Mouse (Mus musculus) heart, embryonic 11.5 days (tissue): Measurements from ENCODE around the gene Dbt. TPM values are rescaled to one million over a fixed set of nuclear protein-coding genes. Genes with fewer than 3 reads are reported as not detected.

Experiments used
- ATAC-seq: fragments of 200-750 bp; cut with Nextera tagmentation; replicated peaks from 2 replicates; pipeline ENCODE4 v1.8.0; 2017; ENCODE audit warnings: moderate library complexity; ENCODE audit not compliant: insufficient number of reproducible peaks, low FRiP score, low TSS enrichment
- H3K27ac ChIP-seq: fragments of 300-500 bp; sonication (generic); 2 replicates; pipeline ENCODE4 v1.5.1; 2014; ENCODE audit warnings: mild to moderate bottlenecking, low read depth, low read length
- H3K27me3 ChIP-seq: fragments of 300-500 bp; sonication (generic); 2 replicates; pipeline ENCODE4 v1.6.1; 2014; ENCODE audit warnings: mild to moderate bottlenecking, low read length, mixed read lengths; ENCODE audit not compliant: control insufficient read depth, insufficient read depth
- H3K36me3 ChIP-seq: fragments of 300-500 bp; sonication (generic); 2 replicates; pipeline ENCODE4 v1.6.1; 2014; ENCODE audit warnings: mild to moderate bottlenecking, low read length, moderate library complexity, mixed read lengths; ENCODE audit not compliant: control insufficient read depth, insufficient read depth
- H3K4me1 ChIP-seq: fragments of 300-500 bp; sonication (generic); 2 replicates; pipeline ENCODE4 v1.6.1; 2014; ENCODE audit warnings: low read length; ENCODE audit not compliant: control insufficient read depth, insufficient read depth
- H3K4me2 ChIP-seq: fragments of 300-500 bp; sonication (generic); 2 replicates; pipeline ENCODE4 v1.6.1; 2014; ENCODE audit warnings: mild to moderate bottlenecking, moderate library complexity
- H3K4me3 ChIP-seq: fragments of 300-500 bp; sonication (generic); 2 replicates; pipeline ENCODE4 v1.5.1; 2014; ENCODE audit warnings: low read depth, low read length
- H3K9ac ChIP-seq: fragments of 300-500 bp; sonication (generic); 2 replicates; pipeline ENCODE4 v1.6.1; 2014; ENCODE audit warnings: mild to moderate bottlenecking, low read depth, low read length, moderate library complexity
- H3K9me3 ChIP-seq: fragments of 300-500 bp; sonication (generic); replicated peaks from 2 replicates; pipeline ENCODE4 v1.6.1; 2016; ENCODE audit warnings: low read length; ENCODE audit not compliant: control insufficient read depth
- WGBS: fragments of 180-500 bp; shearing (Covaris S2); extraction: QIAGEN DNeasy Blood & Tissue Kit; methylation state at CpG from one replicate; pipeline ENCODE4 v1.1.7; 2014; ENCODE audit not compliant: insufficient replicate concordance; 5-methylcytosine and 5-hydroxymethylcytosine counted together
- polyA plus RNA-seq: library from polyadenylated mRNA; unstranded; fragments of >200 nt; fragmentation: Nextera tagmentation; extraction: Ambion mirVana; gene quantifications from 2 replicates; pipeline ENCODE4 v1.2.1, GENCODE M21; 2014

Gene Dbt
- polyA plus RNA-seq, 1 experiment from 2014 or later: 21.7 TPM

GRCm38 (mm10) chr3:116482724-116483123 is 30.1 kb upstream of the Dbt start:
- no peak for ATAC-seq
- H3K9ac ChIP-seq: no peak overlapping the region
- no peak overlapping the region for H3K27ac ChIP-seq
- H3K36me3 ChIP-seq: peaks cover under 1% of the 10 kb centered on the region; the same call in 1 of the 2 replicates
- H3K4me3 ChIP-seq: no peak overlapping the region
- no peaks in the 10 kb centered on the region for H3K4me1 ChIP-seq
- 66% methylated on average over 3 of the region's 3 CpGs for WGBS
- no peaks in the 10 kb centered on the region for H3K9me3 ChIP-seq
- H3K4me2 ChIP-seq: no peak overlapping the region
- no peaks in the 10 kb centered on the region for H3K27me3 ChIP-seq

DNA sequence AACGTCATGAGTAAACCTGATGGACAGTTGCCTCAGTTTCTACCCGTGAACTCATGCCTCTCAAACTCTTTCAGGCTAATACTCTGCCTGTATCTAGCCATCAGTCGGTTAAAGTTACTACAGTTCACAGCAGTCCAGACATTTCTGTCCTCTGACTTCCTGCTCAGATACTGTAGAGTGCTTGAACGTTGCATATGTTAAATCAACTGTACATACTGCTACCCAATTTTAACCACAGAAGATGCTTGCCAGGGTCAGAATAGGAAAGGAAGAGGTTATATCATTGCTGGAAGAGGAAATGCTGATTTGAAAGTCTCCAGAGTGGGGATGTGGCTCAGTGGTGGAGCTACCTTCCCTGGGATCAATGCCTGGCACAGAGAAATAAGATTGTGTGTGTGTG is 29.6 kb upstream of the Dbt start:
- peaks cover 5% of the 10 kb centered on the region for H3K36me3 ChIP-seq
- no peak for ATAC-seq
- no peaks in the 10 kb centered on the region for H3K27me3 ChIP-seq
- no peak overlapping the region for H3K4me3 ChIP-seq
- no peak overlapping the region for H3K27ac ChIP-seq
- H3K9ac ChIP-seq: no peak overlapping the region
- WGBS: 72% methylated on average over 4 of the region's 4 CpGs
- no peaks in the 10 kb centered on the region for H3K4me1 ChIP-seq
- H3K9me3 ChIP-seq: no peaks in the 10 kb centered on the region
- no peak overlapping the region for H3K4me2 ChIP-seq

- H3K36me3 ChIP-seq: peaks cover 40% of the 10 kb centered on the region
- H3K9ac ChIP-seq: no peak overlapping the region
- no peaks in the 10 kb centered on the region for H3K27me3 ChIP-seq
- H3K4me2 ChIP-seq: no peak overlapping the region
- no peak overlapping the region for H3K27ac ChIP-seq
- H3K9me3 ChIP-seq: no peaks in the 10 kb centered on the region
- whole genome bisulfite sequencing: 90% methylated on average over 5 of the region's 5 CpGs
- H3K4me1 ChIP-seq: no peaks in the 10 kb centered on the region
- H3K4me3 ChIP-seq: no peak overlapping the region
- no peak for ATAC-seq
Observed at GRCm38 (mm10) chr3:116490920-116491319, 21.9 kb upstream of the Dbt start.

- Histone ChIP-seq H3K36me3 (peaks cover 44% of the 10 kb centered on the region), H3K9ac (no peak overlapping the region), H3K27ac (no peak overlapping the region), H3K27me3 (no peaks in the 10 kb centered on the region), H3K4me1 (no peaks in the 10 kb centered on the region), H3K4me3 (no peak overlapping the region), H3K4me2 (no peak overlapping the region), H3K9me3 (no peaks in the 10 kb centered on the region)
- WGBS: 94% methylated on average over 1 of the region's 1 CpGs
- ATAC-seq: no peak
Observed at GRCm38 (mm10) chr3:116491923-116492454, 20.9 kb upstream of the Dbt start.

DNA sequence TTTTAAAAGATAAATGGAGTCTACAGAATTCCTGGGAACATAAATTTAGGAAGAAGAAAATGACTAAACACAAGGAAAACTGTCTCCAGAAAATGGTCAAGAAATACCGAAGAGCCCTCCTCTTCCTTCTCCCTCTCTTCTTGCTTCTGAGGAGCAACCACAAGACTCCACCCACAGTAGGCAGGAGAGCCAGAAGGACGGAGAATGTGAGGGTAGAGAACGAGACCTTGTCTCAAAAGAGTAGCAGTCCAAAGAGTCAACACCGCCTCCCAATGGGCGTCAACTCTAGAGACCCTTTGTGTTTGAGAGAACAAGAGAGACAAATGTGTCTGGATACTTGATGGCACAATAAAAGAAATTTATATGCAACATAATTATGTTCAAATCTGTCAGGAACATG is 19.2 kb upstream of the Dbt start:
- no peak overlapping the region for H3K4me3 ChIP-seq
- H3K9me3 ChIP-seq: no peaks in the 10 kb centered on the region
- peaks cover 44% of the 10 kb centered on the region for H3K36me3 ChIP-seq
- H3K9ac ChIP-seq: no peak overlapping the region
- H3K27me3 ChIP-seq: no peaks in the 10 kb centered on the region
- WGBS: 75% methylated on average over 5 of the region's 5 CpGs
- no peak overlapping the region for H3K4me2 ChIP-seq
- H3K27ac ChIP-seq: no peak overlapping the region
- no peaks in the 10 kb centered on the region for H3K4me1 ChIP-seq
- ATAC-seq: no peak

- H3K9me3 ChIP-seq: no peaks in the 10 kb centered on the region
- peaks cover 51% of the 10 kb centered on the region for H3K36me3 ChIP-seq
- ATAC-seq: no peak
- no peak overlapping the region for H3K9ac ChIP-seq
- WGBS: 94% methylated on average over 1 of the region's 1 CpGs
- no peak overlapping the region for H3K4me2 ChIP-seq
- no peaks in the 10 kb centered on the region for H3K4me1 ChIP-seq
- H3K4me3 ChIP-seq: no peak overlapping the region
- H3K27me3 ChIP-seq: no peaks in the 10 kb centered on the region
- H3K27ac ChIP-seq: no peak overlapping the region
Observed at GRCm38 (mm10) chr3:116495671-116496070, 17.2 kb upstream of the Dbt start.

DNA sequence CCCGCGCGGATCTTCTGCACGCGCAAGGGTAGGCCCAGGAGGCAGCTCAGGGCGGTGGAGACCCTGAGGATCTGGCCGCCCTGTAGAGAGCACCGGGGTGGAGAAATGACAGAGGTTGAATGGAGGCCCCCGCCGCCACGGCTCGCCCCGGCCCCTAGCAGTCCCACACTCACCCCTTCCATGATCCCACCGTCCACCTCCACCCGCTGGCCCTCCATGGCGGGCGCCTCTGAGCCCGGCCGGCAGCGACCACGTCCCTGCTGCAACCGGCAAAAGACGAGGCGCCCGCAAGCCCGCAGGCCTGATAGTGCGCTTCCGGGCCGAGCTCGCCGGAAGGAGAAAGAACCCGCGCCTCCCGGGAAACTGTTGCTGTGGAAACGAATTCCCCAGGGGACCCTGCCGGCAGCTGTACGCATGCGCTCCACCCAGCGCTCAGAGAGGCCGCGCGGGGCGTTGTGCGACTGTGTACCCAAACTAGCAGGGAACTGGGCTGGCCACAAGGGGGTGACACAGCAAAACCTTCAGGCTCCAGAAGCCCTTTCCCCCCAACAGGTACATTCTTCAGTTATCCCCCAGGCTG is 5.0 kb upstream of the Dbt start, which contains the start of gene Rtca:
Rtca (minus strand) TSS at position 437 of the 580 bp plus-strand sequence.
- Histone ChIP-seq H3K9ac (peak within 1 kb of the TSS; percentile 89), H3K4me1 (peaks cover 9% of the 10 kb centered on the region), H3K4me3 (peak within 1 kb of the TSS; percentile 98), H3K4me2 (peak within 1 kb of the TSS; percentile 82), H3K36me3 (peaks cover 9% of the 10 kb centered on the region), H3K9me3 (no peaks in the 10 kb centered on the region), H3K27ac (peak within 1 kb of the TSS; percentile 42), H3K27me3 (no peaks in the 10 kb centered on the region)
- under 1% methylated on average over 44 of the region's 44 CpGs for WGBS
- ATAC-seq: peak; percentile 89

- no peak for ATAC-seq
- Histone ChIP-seq H3K27ac (no peak overlapping the region), H3K9me3 (no peaks in the 10 kb centered on the region), H3K36me3 (no peaks in the 10 kb centered on the region), H3K27me3 (no peaks in the 10 kb centered on the region), H3K4me3 (peak overlapping the region; percentile 58), H3K9ac (no peak overlapping the region), H3K4me1 (peaks cover 6% of the 10 kb centered on the region; the same call in 1 of the 2 replicates), H3K4me2 (peak overlapping the region; percentile 60)
- WGBS: 39% methylated on average over 12 of the region's 12 CpGs
Observed at GRCm38 (mm10) chr3:116512151-116512903, 543 bp upstream of the Dbt start.
